Mouse (Mus musculus): ENCODE measurements around the gene Ncor2. TPM values are rescaled to one million over a fixed set of nuclear protein-coding genes. Genes with fewer than 3 reads are reported as not detected.

Ncor2 gene
- total and polyA plus RNA-seq, 3 experiments, result 5.0 to 46.8 TPM; not detected in 1

GRCm38 (mm10) chr5:124989724-124990123 is 189.3 kb downstream of the Ncor2 start:
- TF ChIP-seq ETS1 (IDR thresholded peaks at IDR 0.05; ENCODE audit: low read depth, low read length) (no peak), CHD1 (IDR thresholded peaks at IDR 0.05; ENCODE audit: low read depth, low read length) (no peak), POLR2AphosphoS5 (IDR thresholded peaks at IDR 0.05; ENCODE audit: borderline replicate concordance, low read depth, low read length) (no peak), E2F4 (IDR thresholded peaks at IDR 0.05; ENCODE audit: borderline replicate concordance, low read depth, low read length) (no peak), MYC (IDR thresholded peaks at IDR 0.05; ENCODE audit: low read depth, low read length) (no peak), KAT2A (conservative IDR thresholded peaks at IDR 0.05; ENCODE audit: low read depth, low read length) (no peak), ZC3H11A (IDR thresholded peaks at IDR 0.05; ENCODE audit: low read depth, low read length) (no peak), MYB (IDR thresholded peaks at IDR 0.05; ENCODE audit: low read depth, low read length) (no peak), TBP (IDR thresholded peaks at IDR 0.05; ENCODE audit: low read depth, low read length) (no peak), ZMIZ1 (IDR thresholded peaks at IDR 0.05; ENCODE audit: low read depth, low read length) (no peak), TAL1 (IDR thresholded peaks at IDR 0.05; ENCODE audit: low read length) (no peak), GABPA (IDR thresholded peaks at IDR 0.05; ENCODE audit: low read depth, low read length) (no peak), NRF1 (IDR thresholded peaks at IDR 0.05; ENCODE audit: insufficient read depth, low read depth, low read length, poor library complexity, severe bottlenecking) (no peak)
- no peaks in the 10 kb centered on the region for H3K9me3 ChIP-seq (replicated peaks; ENCODE audit: insufficient read depth, low read length)

GRCm38 (mm10) chr5:124986656-124987055 is 192.4 kb downstream of the Ncor2 start:
- Histone ChIP-seq H3K9ac (ENCODE audit: control insufficient read depth, low read depth, low read length, poor library complexity, severe bottlenecking) (no peak overlapping the region), H3K27ac (ENCODE audit: control insufficient read depth, low read depth, low read length) (no peak overlapping the region), H3K9me3 (replicated peaks; ENCODE audit: insufficient read depth, low read length) (no peaks in the 10 kb centered on the region), H3K27me3 (ENCODE audit: control insufficient read depth in 1 of 2, insufficient read depth in 2 of 2, low read length in 2 of 2) (no peaks in the 10 kb centered on the region), H3K36me3 (ENCODE audit: control insufficient read depth in 1 of 2, insufficient read depth in 2 of 2, low read length in 2 of 2) (no peaks in the 10 kb centered on the region), H3K4me1 (ENCODE audit: control insufficient read depth in 1 of 2, insufficient read depth in 2 of 2, low read length in 2 of 2) (no peaks in the 10 kb centered on the region), H3K4me3 (ENCODE audit: control insufficient read depth in 1 of 2, insufficient read depth in 1 of 2, low read depth in 2 of 2, low read length in 2 of 2) (no peak overlapping the region), H3K79me2 (ENCODE audit: control insufficient read depth, insufficient read depth, low read length, poor library complexity) (no peaks in the 10 kb centered on the region)
- TF ChIP-seq TBP (IDR thresholded peaks at IDR 0.05; ENCODE audit: low read depth, low read length) (no peak), RAD21 (IDR thresholded peaks at IDR 0.05; ENCODE audit: low read depth, low read length) (no peak), ZC3H11A (IDR thresholded peaks at IDR 0.05; ENCODE audit: low read depth, low read length) (no peak), ZNF384 (IDR thresholded peaks at IDR 0.05; ENCODE audit: low read depth, low read length) (no peak), MYC (IDR thresholded peaks at IDR 0.05; ENCODE audit: low read depth, low read length) (no peak), POLR2AphosphoS5 (IDR thresholded peaks at IDR 0.05; ENCODE audit: borderline replicate concordance, low read depth, low read length) (no peak), SMC3 (IDR thresholded peaks at IDR 0.05; ENCODE audit: low read depth, low read length) (no peak), E2F4 (IDR thresholded peaks at IDR 0.05; ENCODE audit: borderline replicate concordance, low read depth, low read length) (no peak), NRF1 (IDR thresholded peaks at IDR 0.05; ENCODE audit: insufficient read depth, low read depth, low read length, poor library complexity, severe bottlenecking) (no peak), GATA1 (IDR thresholded peaks at IDR 0.05; ENCODE audit: low read depth, low read length) (no peak), USF2 (IDR thresholded peaks at IDR 0.05; ENCODE audit: borderline replicate concordance in 1 of 2, insufficient read depth in 1 of 2, low read depth in 1 of 2, low read length in 2 of 2) (no peak), CTCF (IDR thresholded peaks at IDR 0.05 in 2 of 3, conservative IDR thresholded peaks at IDR 0.05 in 1 of 3; ENCODE audit: control insufficient read depth in 1 of 3, insufficient read depth in 1 of 3, low read depth in 2 of 3, low read length in 3 of 3, poor library complexity in 1 of 3, severe bottlenecking in 1 of 3) (no peak), SIN3A (IDR thresholded peaks at IDR 0.05; ENCODE audit: low read length) (no peak)
- no peak for DNase-seq (ENCODE audit: low read depth, low spot score)

More at GRCm38 (mm10) chr5:124989724-124990123, 189.3 kb downstream of the Ncor2 start:
- DNase-seq (ENCODE audit: low read depth, low spot score), result no peak
- Histone ChIP-seq H3K4me3 (ENCODE audit: control insufficient read depth in 1 of 2, insufficient read depth in 1 of 2, low read depth in 2 of 2, low read length in 2 of 2) (no peak overlapping the region), H3K27ac (ENCODE audit: control insufficient read depth, low read depth, low read length) (no peak overlapping the region), H3K27me3 (ENCODE audit: control insufficient read depth in 1 of 2, insufficient read depth in 2 of 2, low read length in 2 of 2) (peaks cover 0 to 1% of the 10 kb centered on the region in 2 experiments; a peak in 1 of 4 replicates), H3K79me2 (ENCODE audit: control insufficient read depth, insufficient read depth, low read length, poor library complexity) (no peaks in the 10 kb centered on the region), H3K9ac (ENCODE audit: control insufficient read depth, low read depth, low read length, poor library complexity, severe bottlenecking) (no peak overlapping the region), H3K36me3 (ENCODE audit: control insufficient read depth in 1 of 2, insufficient read depth in 2 of 2, low read length in 2 of 2) (no peaks in the 10 kb centered on the region), H3K4me1 (ENCODE audit: control insufficient read depth in 1 of 2, insufficient read depth in 2 of 2, low read length in 2 of 2) (no peaks in the 10 kb centered on the region)
